Mouse (Mus musculus): ENCODE results near the gene Phb2. TPM values are rescaled to one million over a fixed set of nuclear protein-coding genes. Genes with fewer than 3 reads are reported as not detected.

Phb2 gene
- polyA plus RNA-seq (2012; ENCODE audit: insufficient read depth, insufficient read length, low replicate concordance, missing spikeins), result not detected in 2 replicates

GRCm38 (mm10) chr6:124711824-124712782, at the start of gene Phb2, which contains the start of gene Emg1:
Gene Phb2 (plus strand): TSS chr6:124712336.
Gene Emg1 (minus strand): TSS chr6:124712178.
- under 1% methylated on average over 76 of the region's 76 CpGs for WGBS
- H3K27ac ChIP-seq (ENCODE audit: insufficient read depth, low read depth, low read length), result no peak within 1 kb of the TSS
- H3K4me1 ChIP-seq (ENCODE audit: control insufficient read depth, insufficient read depth, low read length), result peaks cover 14% of the 10 kb centered on the region
- TF ChIP-seq CTCF (IDR thresholded peaks at IDR 0.05; ENCODE audit: insufficient read depth, low read depth, low read length), result no peak
- peak; percentile 18; the same call in 1 of the 2 replicates for TF ChIP-seq POLR2A (IDR thresholded peaks at IDR 0.05; ENCODE audit: insufficient read depth, low read depth, low read length)
- peak within 1 kb of the TSS; percentile 91 for H3K4me3 ChIP-seq (ENCODE audit: insufficient read depth, low read depth, low read length)

- WGBS, result under 1% methylated on average over 87 of the region's 87 CpGs
- Histone ChIP-seq H3K4me3 (ENCODE audit: insufficient read depth, low read depth, low read length) (peak within 1 kb of the TSS; percentile 83), H3K4me1 (ENCODE audit: control insufficient read depth, insufficient read depth, low read length) (peaks cover 9% of the 10 kb centered on the region), H3K27ac (ENCODE audit: insufficient read depth, low read depth, low read length) (peak within 1 kb of the TSS; percentile 13; the same call in 1 of the 2 replicates)
- TF ChIP-seq POLR2A (IDR thresholded peaks at IDR 0.05; ENCODE audit: insufficient read depth, low read depth, low read length) (peak; percentile 62), CTCF (IDR thresholded peaks at IDR 0.05; ENCODE audit: insufficient read depth, low read depth, low read length) (peak; percentile 99)
Measured at GRCm38 (mm10) chr6:124662477-124663423, 49.4 kb upstream of the Phb2 start, which contains the start of gene Lpcat3. Gene Lpcat3 (plus strand): TSS chr6:124663027.

DNA sequence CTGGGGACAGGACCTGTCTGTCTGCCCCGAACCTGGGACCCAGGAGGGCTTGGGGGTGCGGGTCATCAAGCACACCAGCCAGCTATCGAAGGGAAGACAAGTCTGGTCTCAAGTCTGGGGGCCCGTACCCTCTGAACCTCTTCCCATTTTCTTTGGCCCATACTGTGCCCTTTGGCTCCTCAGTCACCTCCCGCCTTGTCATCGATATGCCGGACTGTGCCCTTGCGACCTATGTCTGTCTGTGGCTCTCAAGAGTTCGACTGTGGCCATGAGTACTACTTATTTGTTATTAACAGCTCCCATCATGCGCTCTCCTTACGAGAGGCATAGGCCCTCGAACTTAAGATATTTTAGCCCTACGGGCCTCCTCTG, 48.7 kb upstream of the Phb2 start:
- Histone ChIP-seq H3K27ac (ENCODE audit: insufficient read depth, low read depth, low read length) (0 out of 2 replicates have a peak overlapping the region, but pooled peaks have one; percentile 13), H3K4me1 (ENCODE audit: control insufficient read depth, insufficient read depth, low read length) (peaks cover 9% of the 10 kb centered on the region), H3K4me3 (ENCODE audit: insufficient read depth, low read depth, low read length) (peak overlapping the region; percentile 83)
- TF ChIP-seq CTCF (IDR thresholded peaks at IDR 0.05; ENCODE audit: insufficient read depth, low read depth, low read length) (peak; percentile 47; the same call in 1 of the 2 replicates), POLR2A (IDR thresholded peaks at IDR 0.05; ENCODE audit: insufficient read depth, low read depth, low read length) (no peak)
- WGBS, result 17% methylated on average over 13 of the region's 13 CpGs

DNA sequence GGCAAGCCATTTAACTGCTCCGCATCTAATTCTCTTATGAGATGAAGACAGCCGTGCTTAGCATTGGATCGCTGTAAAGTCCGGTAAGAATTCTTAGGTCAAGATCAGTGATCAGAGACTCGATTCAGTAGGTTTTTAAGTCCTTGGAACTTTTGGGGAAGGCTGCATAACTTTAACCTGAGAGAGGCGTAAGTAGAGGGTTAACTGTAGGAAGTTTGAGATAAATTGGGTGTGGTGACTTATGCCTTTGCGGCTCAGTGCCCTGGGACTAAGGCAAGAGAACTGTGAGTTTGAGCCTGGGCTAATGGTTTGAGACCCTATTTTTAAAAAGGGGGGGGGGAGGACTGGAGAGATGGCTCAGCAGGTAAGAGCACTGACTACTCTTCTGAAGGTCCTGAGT, 47.9 kb upstream of the Phb2 start:
- WGBS, result 86% methylated on average over 7 of the region's 7 CpGs
- Histone ChIP-seq H3K4me3 (ENCODE audit: insufficient read depth, low read depth, low read length) (no peak overlapping the region), H3K4me1 (ENCODE audit: control insufficient read depth, insufficient read depth, low read length) (peaks cover 9% of the 10 kb centered on the region), H3K27ac (ENCODE audit: insufficient read depth, low read depth, low read length) (no peak overlapping the region)
- no peak for TF ChIP-seq CTCF (IDR thresholded peaks at IDR 0.05; ENCODE audit: insufficient read depth, low read depth, low read length)
- no peak for TF ChIP-seq POLR2A (IDR thresholded peaks at IDR 0.05; ENCODE audit: insufficient read depth, low read depth, low read length)

GRCm38 (mm10) chr6:124665011-124665410, 47.1 kb upstream of the Phb2 start:
- Histone ChIP-seq H3K4me3 (ENCODE audit: insufficient read depth, low read depth, low read length) (no peak overlapping the region), H3K27ac (ENCODE audit: insufficient read depth, low read depth, low read length) (no peak overlapping the region), H3K4me1 (ENCODE audit: control insufficient read depth, insufficient read depth, low read length) (peaks cover 9% of the 10 kb centered on the region)
- WGBS, result 56% methylated on average over 10 of the region's 10 CpGs
- TF ChIP-seq POLR2A (IDR thresholded peaks at IDR 0.05; ENCODE audit: insufficient read depth, low read depth, low read length), result no peak

DNA sequence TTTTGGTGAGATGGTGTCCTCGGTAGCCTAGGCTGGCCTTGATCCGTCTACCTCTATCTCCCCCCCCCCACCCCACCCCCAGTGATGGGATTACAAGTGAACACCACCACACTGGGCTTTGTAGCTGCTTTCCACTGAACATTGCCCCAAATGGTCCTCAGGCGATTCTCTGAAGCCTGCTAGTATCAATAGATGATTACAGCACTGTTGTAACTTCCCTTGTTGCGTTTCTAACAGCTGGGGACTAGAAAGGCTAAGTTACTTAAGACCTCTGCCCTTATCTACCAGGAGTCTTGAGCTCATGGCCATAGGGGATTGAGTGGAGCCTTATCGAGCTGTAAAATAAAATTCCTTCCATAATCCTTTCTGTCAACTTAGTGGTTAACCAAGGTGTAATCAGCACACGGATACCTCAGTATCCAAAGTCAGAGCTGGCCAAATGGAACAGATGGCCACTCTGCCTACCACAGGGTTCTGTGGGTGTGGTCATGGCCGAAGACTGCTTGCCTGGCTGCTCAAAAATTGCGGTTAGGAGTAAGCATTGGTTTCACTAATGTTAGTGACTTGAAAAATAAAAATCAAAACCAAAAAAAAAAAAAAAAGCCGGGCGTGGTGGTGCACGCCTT, 42.8 kb upstream of the Phb2 start:
- Histone ChIP-seq H3K4me3 (ENCODE audit: insufficient read depth, low read depth, low read length) (no peak overlapping the region), H3K27ac (ENCODE audit: insufficient read depth, low read depth, low read length) (no peak overlapping the region), H3K4me1 (ENCODE audit: control insufficient read depth, insufficient read depth, low read length) (peaks cover 6% of the 10 kb centered on the region)
- WGBS, result 92% methylated on average over 8 of the region's 11 CpGs
- TF ChIP-seq POLR2A (IDR thresholded peaks at IDR 0.05; ENCODE audit: insufficient read depth, low read depth, low read length) (no peak), CTCF (IDR thresholded peaks at IDR 0.05; ENCODE audit: insufficient read depth, low read depth, low read length) (no peak)

GRCm38 (mm10) chr6:124670281-124670900, 41.7 kb upstream of the Phb2 start:
- Histone ChIP-seq H3K4me1 (ENCODE audit: control insufficient read depth, insufficient read depth, low read length) (peaks cover 2% of the 10 kb centered on the region), H3K27ac (ENCODE audit: insufficient read depth, low read depth, low read length) (no peak overlapping the region), H3K4me3 (ENCODE audit: insufficient read depth, low read depth, low read length) (no peak overlapping the region)
- TF ChIP-seq POLR2A (IDR thresholded peaks at IDR 0.05; ENCODE audit: insufficient read depth, low read depth, low read length) (no peak), CTCF (IDR thresholded peaks at IDR 0.05; ENCODE audit: insufficient read depth, low read depth, low read length) (no peak)
- 90% methylated on average over 7 of the region's 7 CpGs for WGBS

DNA sequence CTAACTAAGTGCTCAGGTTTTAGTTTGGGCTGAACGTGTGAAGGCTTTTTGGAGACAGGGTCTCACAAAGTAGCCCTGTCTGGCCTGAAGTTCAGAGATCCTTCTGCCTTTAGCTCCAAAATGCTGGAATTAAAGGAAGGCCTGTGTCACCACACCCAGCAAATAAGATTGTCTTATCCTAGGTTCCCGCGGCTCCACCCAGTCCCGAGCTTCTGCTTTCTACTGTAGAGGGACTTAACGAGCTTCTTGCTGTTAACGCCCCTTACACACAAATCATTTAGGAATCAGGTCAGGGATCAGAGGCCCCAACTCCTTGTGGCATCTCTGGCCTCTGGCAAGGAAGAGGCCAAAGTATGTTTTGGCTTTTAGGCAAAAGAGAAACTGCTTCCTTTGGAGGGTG, 40.0 kb upstream of the Phb2 start:
- TF ChIP-seq POLR2A (IDR thresholded peaks at IDR 0.05; ENCODE audit: insufficient read depth, low read depth, low read length) (no peak), CTCF (IDR thresholded peaks at IDR 0.05; ENCODE audit: insufficient read depth, low read depth, low read length) (no peak)
- WGBS, result 69% methylated on average over 6 of the region's 6 CpGs
- Histone ChIP-seq H3K27ac (ENCODE audit: insufficient read depth, low read depth, low read length) (no peak overlapping the region), H3K4me3 (ENCODE audit: insufficient read depth, low read depth, low read length) (no peak overlapping the region), H3K4me1 (ENCODE audit: control insufficient read depth, insufficient read depth, low read length) (peaks cover 2% of the 10 kb centered on the region)

Measured in olfactory bulb, adult 2 months (tissue).